Mouse (Mus musculus): ENCODE results near the gene Prickle2.

The Prickle2 gene

DNA sequence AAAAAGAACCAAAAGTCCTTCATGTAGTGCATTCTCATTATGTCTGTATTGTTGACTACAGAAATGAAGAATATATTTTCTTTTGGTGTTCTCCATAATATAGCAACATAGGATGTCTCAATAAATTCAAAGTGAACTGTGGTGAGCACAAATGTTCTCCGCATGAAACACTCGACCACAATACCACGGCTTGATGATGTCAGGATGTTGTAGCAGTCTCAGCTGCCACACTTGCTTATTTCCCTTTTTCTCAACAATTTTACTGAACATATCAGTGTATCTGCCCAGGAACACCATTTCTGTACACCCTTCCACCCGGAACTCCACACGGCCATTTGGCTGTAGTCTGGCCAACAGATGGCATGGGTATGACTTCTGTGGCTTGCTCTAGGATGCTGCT, 273.8 kb downstream of the Prickle2 start:
- DNase-seq: no peak

DNA sequence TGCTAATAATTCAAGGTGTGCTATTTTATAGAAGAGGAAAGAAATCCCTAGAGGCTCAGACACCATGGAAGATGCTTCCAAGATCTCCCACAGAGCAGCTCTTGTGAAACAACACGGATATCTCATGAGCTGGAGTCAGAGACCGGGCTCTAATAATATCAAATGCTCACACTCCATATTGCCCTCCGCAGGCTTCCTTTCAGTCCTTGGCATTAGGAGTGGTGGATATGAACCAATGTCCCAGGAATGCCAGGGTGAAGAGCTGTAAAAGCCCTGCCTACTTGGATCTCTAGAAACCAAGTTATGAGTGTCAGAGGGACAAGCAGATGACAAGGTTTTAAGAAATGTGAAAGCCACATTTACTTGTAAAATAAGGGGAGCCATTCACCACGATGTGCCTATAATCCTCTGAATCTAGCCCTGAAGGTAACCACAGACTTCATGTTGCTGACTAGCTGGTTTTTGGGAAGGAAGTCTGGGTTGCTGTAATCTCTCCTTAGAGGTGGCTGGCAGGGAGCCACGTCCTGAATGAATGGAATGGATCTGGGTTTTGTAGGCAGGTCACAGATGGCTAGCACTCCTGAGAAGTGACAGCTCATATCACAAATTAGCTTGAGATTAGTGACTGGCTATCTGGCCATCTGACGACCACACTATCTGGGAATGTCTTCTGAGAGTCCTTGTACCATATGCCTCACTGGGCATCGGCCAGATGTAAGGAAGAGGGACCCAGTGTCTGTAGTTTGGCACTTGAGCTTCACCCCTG, 278.4 kb downstream of the Prickle2 start:
- peak; percentile 32 to 47 for DNase-seq

- DNase-seq: no peak
Observed at GRCm38 (mm10) chr6:92425901-92426300, 280.1 kb downstream of the Prickle2 start.

DNA sequence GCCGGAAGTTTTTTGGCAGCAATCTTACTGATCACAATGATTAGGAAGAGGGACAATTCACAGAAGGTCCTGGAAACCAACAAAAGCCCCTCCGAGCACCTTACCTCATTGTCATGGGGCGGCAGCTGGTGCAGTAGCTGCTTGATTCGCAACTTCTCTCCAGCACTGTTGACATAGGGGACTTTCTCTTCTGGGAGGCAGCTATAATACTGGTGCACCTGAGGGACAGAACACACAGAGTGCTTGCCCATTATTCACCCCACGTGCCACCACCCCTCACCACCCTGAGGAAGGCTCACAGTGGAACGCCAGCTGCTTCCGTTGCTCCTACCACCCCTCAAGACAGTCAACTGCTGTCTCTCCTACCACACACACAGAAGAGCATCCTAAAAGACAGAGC, 280.5 kb downstream of the Prickle2 start:
- no peak for DNase-seq

DNA sequence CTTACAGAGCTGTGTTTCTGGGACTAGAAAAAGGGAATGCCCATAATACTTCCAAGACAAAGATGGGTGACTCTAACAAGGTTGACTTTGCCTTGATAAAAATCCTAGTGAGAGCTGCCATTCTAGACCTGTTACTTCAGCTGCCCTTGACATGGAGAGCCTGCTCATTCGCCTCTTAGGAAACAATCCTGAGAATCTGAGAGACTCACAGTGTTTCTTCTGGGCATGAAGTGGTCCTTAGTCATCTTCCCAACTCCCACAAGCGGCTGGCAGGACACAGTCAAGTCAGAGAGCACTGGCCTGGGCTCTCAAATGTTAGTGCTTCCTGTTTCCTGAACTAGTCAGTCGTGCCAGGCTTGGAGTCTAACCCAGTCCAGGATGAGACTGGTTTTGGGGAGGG, 281.0 kb downstream of the Prickle2 start:
- no peak for DNase-seq

GRCm38 (mm10) chr6:92422286-92422685, 283.7 kb downstream of the Prickle2 start:
- DNase-seq: peak in 1 of 2 experiments; percentile 7

DNA sequence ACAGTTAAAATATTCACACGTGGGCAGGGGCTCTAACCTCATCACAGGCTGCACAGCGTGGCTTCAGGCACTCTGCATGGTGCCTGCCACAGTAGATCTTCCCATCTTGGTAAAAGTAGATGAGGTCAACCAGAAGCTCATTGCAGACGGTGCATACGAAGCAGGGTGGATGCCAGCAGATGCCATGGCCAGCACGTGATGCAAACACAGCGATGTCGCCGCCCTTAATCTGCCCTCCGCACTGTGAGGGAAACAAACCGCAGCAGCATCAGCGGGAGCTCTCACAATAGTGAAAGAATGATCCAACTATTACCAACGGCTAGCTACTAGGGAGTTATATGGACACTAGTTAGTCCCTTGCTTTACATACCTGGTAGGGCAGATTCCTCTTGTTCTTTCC, 285.8 kb downstream of the Prickle2 start:
- no peak for DNase-seq

- no peak for DNase-seq
Observed at GRCm38 (mm10) chr6:92415405-92415755, 290.6 kb downstream of the Prickle2 start.

DNA sequence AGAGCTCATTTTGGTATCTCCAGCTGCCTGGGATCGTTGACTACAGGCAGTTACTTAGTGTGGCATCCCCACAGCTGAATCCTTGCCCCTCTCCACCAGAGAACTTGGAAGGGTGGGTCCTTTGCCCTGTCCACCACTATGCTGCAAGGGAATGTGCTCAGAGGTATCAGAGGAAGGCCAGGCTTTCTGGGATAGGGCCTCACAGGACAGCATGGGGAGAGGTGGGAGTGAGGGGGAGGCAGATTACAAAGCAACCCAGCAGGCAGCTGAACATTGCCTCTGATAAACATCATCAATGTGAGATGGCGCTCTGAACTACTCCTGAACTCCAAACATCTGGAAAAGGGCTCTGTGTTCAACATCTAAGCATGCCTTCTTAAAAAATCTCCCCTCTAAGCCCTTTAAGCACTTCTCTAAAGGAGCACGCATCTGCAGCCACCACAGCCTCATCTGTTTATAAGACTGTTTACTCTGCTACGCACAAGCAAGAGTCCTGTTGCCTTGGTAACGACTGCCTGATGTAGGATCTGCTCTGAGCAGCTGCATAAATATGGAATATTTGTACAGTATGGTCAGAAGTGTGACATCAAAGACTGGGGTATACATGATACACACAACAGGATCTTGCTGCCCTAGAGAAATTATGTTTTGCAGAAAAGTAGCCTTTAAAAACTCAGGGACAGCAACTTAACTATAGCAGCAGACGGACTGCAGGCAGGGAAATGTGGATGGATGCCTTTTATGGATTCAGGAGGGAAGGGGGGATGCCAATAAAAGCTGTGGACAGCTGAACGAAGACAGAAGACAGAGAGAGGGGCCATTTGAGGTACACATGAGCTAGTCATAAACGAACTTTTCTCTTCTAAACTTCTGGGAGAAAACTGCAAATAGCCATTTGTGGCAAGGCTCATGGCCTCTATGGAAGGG, 291.2 kb downstream of the Prickle2 start:
- no peak for DNase-seq

DNA sequence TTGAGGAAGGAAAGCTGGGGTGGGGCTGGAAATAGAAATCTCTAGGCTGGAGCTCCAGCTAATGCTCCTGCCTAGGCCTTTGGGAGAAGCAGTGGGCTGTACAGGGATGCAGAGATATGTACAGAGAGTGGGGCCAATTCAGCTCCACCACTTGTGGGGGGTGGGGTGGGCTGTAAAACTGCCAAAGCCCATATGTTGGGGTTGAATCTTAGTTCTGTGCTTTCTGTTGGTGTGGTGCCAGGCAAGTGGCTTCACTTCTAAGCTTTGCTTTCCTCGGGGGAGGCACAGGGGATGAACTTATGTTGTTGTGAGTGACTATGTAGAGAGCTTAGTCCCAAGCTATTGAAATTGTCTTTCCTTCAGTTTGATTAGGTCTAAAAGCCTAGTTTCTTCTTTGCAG, 292.0 kb downstream of the Prickle2 start:
- no peak for DNase-seq

- no peak for DNase-seq
Observed at GRCm38 (mm10) chr6:92409788-92410187, 296.2 kb downstream of the Prickle2 start.

DNA sequence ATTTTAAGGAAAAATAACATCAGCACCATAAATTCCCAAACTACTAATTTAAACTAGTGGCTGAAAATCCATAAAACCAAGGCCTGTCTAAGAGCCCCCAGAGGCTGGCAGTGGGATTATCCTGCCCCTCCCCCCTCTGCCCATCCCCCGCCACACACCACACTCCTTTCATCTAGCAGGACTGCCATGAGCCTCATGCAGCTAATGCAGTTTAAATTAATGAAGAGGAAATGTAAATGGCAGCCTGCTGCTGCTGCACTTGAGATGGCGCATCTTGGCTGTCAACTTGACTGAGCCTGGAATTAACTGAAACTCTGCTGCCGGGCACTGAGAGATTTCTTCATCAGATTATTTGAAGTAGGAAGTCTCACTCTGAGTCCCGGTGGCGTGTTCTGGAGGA, 298.7 kb downstream of the Prickle2 start:
- no peak for DNase-seq

DNA sequence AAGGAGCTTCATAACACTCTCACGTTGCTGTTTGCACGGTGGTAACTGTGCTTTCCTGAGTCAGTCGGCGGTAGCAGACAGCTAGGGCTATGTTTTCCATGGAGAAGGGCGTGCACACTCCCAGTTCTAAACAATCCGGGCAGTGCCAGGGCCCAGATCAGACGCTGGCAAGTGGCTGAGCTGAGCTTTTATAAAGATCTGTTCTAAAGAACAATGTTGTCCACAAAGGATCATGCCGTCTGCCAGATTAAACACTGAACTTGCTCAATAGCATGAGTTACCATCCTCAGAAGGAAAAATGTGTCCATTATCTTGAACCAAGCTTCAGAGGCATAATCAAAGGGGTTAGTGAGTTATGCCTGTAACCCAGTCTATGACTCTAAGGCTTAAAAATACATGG, 300.4 kb downstream of the Prickle2 start:
- no peak for DNase-seq

GRCm38 (mm10) chr6:92397876-92398275, 308.1 kb downstream of the Prickle2 start:
- DNase-seq: no peak

GRCm38 (mm10) chr6:92395556-92395955, 310.4 kb downstream of the Prickle2 start:
- DNase-seq: no peak

GRCm38 (mm10) chr6:92395143-92395542, 310.8 kb downstream of the Prickle2 start:
- DNase-seq: no peak

DNA sequence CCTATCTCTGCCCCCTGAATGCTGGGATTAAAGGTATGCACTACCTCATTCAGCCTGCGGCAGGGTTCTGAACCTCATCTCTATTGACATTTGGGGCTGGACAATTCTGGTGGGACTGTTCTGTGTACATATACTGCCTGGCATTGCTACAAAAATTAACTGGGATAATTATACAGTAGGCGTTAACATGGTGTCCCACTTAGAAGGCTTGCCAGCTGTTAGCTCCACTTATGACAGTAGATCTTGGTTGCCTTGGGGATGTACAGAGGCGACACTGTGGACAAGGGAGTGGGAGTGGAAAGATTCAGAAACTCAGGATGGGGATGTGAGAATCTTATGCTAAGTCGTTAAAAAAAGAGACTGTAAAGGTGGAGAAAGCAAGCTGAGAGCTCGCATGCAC, 311.3 kb downstream of the Prickle2 start:
- no peak for DNase-seq

- DNase-seq: peak; percentile 28 to 32
Observed at GRCm38 (mm10) chr6:92390321-92390720, 315.6 kb downstream of the Prickle2 start.

- no peak for DNase-seq
Observed at GRCm38 (mm10) chr6:92388681-92389080, 317.3 kb downstream of the Prickle2 start.

DNA sequence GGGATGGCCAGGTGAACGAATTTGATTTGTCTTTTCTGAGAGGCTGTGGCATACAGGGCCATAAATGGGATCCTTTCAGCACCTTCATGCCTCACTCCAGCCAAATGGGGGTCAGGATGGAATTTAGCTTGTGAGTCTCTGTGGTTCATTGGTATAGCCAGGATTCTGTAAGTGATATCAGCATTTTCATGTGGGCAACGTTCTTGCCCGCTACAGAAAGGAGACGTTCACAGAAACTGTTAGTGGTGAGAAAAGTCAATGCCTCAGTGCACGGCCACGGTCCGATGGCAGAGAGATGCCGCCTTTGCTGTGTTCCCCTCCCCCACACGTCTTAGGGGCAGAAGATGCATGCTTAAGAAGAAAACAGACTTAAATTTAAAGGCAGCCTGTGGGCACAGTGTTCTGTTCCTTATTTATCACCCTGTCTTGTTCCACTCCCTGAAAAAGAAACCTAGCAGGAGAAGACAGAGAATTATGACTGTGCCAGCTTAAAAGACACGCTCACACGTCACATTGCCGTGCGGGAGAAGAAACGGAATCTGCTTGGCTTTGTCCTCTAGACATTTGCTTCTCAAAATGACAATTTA, 322.7 kb downstream of the Prickle2 start:
- DNase-seq: no peak

- DNase-seq: no peak
Observed at GRCm38 (mm10) chr6:92381085-92381484, 324.9 kb downstream of the Prickle2 start.

DNA sequence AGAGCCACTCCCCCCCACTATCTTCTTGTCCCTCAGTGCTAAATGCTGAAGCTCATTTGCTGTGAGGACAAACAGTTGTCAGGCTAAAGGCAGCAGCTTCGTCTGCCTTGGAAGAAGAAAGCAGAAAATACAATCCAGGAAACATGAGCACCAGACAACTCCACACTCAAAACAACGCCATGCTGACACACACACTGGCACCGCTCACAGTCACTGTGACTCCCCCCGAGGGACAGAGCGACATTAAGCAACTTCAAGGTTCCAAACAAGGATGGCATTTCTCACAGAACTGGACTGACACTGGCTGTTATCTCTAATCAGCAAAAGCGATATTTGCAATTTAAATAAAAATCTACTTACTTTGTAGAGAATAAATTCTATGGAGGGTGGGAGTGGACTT, 331.1 kb downstream of the Prickle2 start:
- DNase-seq: no peak

DNA sequence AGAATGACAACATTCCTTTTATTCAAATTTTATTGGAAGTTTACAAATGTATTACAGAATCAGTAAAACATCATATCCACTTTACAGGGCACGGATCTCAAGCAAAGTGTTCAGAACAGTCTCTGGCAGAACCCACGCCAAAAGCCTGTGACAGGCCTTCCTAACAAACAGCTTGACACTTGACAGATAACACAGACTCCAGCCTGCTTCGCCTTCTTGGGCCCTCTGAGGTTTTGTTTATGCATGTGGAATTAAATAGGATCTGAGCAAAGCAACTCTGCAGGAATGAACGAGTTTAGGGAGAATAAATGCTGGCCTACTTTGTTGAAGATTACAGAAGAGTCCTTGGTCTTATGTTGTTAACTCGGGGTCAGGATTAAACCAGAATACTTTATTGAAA, 335.1 kb downstream of the Prickle2 start:
- no peak for DNase-seq
